Mouse (Mus musculus) cerebellum, adult 2 months (tissue): Measurements from ENCODE around the gene Dhrs3.

ENCODE experiments used
- CTCF ChIP-seq: fragments of 200-500 bp; IDR thresholded peaks from 2 replicates; pipeline ENCODE4 v1.5.1; 2011; ENCODE audit warnings: low read depth, mild to moderate bottlenecking, control low read depth, low read length, moderate library complexity, borderline replicate concordance; ENCODE audit not compliant: insufficient read depth
- POLR2A ChIP-seq: fragments of 200-500 bp; IDR thresholded peaks from 2 replicates; pipeline ENCODE4 v1.6.1; 2011; ENCODE audit warnings: low read length, control low read depth, borderline replicate concordance; ENCODE audit not compliant: insufficient read depth

GRCm38 (mm10) chr4:144867926-144868325 is 24.7 kb upstream of the Dhrs3 start:
- TF ChIP-seq CTCF (no peak), POLR2A (no peak)
